Mouse (Mus musculus) heart, adult 2 months (tissue): ENCODE data around the gene Sdsl.

ENCODE experiments used
- CTCF ChIP-seq: fragments of 200-600 bp; IDR thresholded peaks from 2 replicates; pipeline ENCODE4 v1.8.1; 2022; ENCODE audit warnings: antibody characterized with exemption, mild to moderate bottlenecking, moderate library complexity
- POLR2A ChIP-seq: fragments of 200-500 bp; IDR thresholded peaks from 2 replicates; pipeline ENCODE4 v1.6.1; 2011; ENCODE audit warnings: mild to moderate bottlenecking, low read depth, low read length, control low read depth; ENCODE audit not compliant: insufficient read depth

DNA sequence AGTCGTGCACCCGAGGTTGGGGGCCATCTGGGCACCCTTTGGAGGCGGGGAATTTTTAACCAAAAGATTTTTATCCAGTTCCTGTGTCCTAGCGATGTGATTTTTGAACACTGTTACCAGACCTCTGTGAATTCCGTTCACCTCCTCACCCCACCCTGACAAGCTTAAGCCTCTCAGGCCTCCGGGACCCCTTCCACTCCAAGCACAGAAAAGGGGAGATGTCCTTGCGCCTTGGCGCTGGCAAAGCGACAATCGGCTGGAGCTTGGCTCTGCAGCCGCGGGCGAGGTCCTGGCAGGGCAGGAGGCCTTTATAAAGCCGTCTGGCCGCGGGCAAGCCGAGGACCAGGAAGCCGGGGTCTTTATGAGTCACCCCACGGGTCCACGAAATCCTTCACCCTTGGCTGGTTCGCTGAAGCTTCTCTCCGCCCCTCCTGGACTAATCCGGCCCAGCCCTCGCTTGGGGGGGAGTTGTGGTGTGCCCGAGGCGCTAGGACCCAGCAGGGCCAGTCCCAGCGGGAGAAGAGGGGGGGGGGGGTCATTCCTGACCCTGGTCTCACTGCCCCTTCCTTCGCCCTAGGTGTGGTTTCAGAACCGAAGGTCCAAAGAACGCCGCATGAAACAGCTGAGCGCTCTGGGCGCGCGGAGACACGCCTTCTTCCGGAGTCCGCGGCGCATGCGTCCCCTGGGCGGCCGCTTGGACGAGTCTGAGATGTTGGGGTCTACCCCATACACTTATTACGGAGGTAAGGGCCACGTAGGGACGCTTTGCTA, 36.7 kb downstream of the Sdsl start:
- no peak for TF ChIP-seq CTCF
- TF ChIP-seq POLR2A: no peak
